Mouse (Mus musculus): ENCODE results near the gene Sema5a.

The Sema5a gene

GRCm38 (mm10) chr15:32459046-32459445, 214.4 kb downstream of the Sema5a start:
- DNase-seq: peak; percentile 41 to 71

DNA sequence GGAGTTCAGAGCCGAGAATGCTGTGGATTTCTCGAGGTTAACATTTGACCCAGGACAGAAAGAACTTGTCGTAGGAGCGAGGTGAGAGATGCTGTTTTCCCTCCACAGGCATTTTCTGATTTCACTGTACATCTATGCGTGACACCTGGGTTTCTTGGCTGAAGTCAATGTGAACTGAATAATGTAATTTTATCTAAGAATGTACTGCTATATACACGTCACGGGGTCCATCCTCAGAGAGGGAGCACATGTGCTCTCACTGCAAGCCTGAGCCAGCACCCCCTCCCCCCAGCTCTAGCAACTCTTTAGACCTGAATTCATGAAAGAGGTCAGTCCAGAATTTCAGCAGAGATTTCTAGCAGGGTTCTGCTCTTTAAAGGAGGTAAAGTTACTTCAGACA, 215.6 kb downstream of the Sema5a start:
- DNase-seq: no peak

DNA sequence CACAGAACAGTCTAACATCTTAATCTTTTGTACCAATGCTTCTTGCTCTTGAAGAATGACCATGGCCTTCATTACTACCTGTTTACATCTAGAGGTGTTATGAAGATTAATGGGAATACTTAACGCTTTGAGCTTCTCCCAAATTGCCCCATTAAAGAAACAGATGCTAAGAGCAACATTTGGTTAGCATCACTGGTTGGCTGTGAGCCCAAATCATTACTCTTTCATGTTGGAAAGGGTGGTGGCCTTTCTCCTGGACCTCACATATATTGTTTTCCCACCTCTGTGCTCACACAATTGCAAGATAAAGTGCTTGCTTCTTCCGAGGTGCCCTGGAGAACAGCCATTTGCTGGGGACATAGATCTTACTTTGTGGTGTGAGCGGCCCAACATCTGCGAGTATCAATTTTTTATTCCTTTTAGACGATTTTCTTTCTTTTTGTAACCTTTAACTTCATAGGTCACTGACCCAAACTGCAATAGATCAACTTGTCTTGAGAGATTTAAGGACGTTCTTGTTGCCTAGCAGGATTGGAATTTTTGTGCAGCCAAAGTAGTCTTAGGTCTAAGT, 227.0 kb downstream of the Sema5a start:
- no peak for DNase-seq

- no peak for DNase-seq
Observed at GRCm38 (mm10) chr15:32480747-32481146, 236.1 kb downstream of the Sema5a start.

DNA sequence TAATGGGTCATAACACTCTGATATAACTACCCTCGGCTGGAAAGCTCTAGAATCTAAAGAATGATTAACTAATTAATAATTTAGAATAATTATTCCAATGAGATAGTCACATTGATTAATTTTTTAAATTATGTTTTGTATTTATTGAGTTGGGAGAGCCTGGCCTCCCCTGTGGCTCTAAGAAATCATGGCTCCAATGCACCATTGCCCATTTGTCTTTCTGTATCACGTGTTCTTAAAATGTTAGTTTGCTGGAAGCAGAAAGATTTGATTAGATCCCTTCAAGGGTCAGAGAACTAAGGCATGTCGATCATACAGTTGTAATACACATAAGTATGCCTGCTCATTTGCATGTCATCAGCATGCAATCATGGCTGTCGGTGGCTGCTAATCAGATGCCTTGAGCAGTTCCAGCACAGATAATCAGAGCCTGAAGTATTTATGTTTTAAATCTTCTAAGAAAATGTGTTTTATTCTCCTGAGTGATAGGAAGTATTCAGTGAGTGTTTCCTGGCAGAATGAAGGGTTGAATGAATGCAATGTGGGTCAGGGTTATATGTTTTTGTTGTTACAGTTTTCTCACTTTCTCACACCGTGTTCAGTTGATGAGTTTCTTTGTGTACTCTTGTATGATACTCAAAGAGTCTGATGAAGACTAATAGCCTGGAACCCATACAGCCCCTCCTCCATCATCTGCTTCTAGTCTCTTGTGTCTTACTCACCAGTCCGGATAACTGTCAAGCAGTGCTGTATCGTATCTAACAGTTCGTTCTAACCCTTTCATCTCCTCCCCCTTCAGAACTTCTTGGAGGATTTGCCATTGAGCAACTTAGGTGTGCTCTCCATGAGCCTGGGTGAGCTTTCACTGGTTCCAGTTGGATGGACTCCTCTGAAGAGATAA, 240.7 kb downstream of the Sema5a start:
- DNase-seq: no peak

- DNase-seq: no peak
Observed at GRCm38 (mm10) chr15:32487968-32488367, 243.4 kb downstream of the Sema5a start.

DNA sequence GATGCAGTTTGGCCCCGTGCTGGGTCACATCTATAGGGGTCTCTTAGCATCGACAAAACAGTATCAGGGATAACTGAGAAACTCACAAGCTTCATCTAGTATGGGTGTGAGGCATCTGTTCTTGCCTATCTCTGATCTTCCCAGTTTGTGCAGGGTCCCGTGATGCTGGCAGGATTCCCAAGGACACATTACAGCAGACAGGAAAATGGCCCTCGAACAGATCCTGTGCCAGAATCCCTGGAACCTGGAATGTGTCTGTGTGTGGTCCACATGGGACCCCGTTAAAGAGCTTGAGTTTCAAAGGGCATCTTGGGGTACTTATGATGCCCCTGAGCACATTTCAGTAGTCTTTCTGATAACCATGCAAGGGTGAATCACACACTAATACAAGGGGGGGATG, 249.6 kb downstream of the Sema5a start:
- peak; percentile 18 to 21 for DNase-seq

DNA sequence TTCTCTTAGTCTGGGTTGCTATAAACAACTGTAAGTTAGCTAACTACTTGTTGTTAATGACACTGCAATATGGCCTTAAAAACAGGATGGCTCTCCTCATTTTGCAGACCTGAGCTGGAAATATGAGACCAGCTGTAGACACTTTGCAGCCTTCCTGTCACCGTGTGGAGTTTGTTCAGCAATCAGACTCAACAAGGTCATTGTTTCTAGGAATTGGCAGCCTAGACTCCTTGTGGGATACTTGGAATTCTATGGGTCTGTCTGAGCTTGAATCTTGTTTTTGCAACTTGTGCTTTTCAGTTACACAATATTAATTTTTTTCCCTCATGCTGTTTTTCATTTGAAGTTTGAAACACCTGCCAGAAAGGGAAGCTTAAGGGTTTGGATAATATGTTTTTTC, 250.3 kb downstream of the Sema5a start:
- DNase-seq: no peak

DNA sequence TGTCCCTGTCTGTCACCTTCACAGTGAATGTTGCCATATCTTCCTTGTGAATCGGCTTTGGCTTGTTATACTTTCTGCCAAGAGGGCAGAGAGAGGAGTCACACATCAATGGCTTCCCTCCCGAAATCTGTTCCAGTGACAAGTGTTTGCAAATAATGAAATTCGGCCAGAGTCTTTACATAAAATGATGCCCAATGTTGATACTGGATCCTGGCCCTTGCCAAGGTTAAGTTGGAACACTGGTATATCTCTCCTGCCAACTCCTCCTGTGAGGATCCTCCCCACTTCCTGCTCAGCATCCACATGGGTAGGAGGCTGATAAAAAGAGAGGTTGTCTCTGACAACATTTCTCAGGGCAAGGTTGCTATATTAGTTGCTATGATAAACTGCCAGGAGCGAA, 252.3 kb downstream of the Sema5a start:
- DNase-seq: peak; percentile 62 to 88

- DNase-seq: no peak
Observed at GRCm38 (mm10) chr15:32505941-32506340, 261.3 kb downstream of the Sema5a start.

DNA sequence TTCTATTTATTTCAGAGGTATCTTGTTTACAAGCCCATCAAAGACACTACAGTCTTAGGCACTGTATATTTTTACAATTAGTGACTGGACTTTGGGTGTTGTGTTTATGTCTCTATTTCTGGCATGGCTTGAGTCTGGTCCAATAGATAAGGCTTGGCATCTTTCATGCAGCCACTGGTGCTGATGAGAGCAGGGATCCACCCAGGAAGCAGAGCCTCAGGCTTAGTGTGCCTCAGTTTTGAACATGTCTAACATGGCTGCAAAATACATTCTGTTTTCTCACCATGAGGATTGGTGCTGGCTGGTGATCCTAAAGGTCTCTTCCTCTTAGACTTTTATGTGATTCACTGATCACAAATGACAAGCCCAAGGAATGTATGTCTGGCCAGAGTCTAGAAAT, 263.7 kb downstream of the Sema5a start:
- no peak for DNase-seq

GRCm38 (mm10) chr15:32514877-32515276, 270.3 kb downstream of the Sema5a start:
- DNase-seq: no peak

GRCm38 (mm10) chr15:32517954-32518353, 273.3 kb downstream of the Sema5a start:
- no peak for DNase-seq

DNA sequence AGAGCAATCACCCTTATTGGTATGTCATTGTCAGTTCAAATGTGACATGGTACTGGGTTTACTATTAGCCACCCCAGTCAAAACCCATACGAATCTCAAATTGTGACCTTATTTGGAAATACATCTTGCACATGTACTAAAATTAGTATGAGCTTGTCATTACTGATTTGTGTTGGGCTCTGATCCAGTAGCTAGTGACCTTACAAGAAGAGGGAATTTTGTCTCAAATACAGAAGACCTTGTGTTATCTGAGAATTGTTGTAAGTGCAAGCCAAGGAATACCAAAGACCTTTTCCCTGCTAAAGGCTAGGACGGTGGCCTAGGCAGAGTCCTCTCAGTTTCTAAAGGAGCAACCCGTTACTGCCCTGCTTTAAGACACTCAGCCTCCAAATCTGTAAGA, 287.9 kb downstream of the Sema5a start:
- peak in 1 of 2 experiments; percentile 20 for DNase-seq

DNA sequence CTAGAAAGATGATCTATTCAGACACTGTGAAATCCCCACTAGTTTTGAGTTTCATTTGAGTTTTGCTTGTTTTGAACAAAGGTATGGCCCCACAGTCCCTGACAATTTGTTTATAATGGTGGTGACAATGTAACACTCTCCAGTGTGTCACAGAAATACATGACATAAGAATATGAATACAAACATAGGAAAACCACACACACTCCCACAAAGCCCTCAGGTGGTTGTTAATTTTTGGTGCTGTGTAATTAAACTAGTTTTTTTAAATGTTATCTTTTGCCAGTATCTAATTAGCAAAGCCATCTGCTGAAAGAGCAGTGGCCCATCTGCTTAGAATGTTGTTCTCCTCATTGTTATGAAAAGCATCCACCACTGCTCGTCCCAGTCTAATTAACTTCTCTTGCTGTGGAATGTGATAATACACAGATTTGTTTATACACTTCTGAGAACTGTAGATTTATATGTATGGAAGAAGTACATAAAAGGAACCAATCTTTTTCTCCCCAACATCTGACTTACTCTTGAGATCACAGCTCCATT, 289.0 kb downstream of the Sema5a start:
- no peak for DNase-seq

- DNase-seq: no peak
Observed at GRCm38 (mm10) chr15:32536755-32537503, 292.3 kb downstream of the Sema5a start.

DNA sequence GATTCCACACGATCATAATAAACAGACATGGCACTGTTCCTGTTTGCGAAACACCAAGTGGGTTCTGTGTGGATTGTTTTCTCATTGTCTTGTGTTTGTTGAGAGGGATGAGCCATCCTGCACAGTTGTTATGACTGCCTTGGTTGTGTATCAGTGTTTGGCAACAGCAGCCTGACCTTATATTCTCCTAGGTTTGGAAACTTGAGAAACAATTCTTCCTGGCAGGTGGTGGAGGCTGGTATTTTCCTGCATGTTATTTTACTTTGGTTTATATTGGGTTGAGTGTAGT, 292.8 kb downstream of the Sema5a start:
- no peak for DNase-seq

GRCm38 (mm10) chr15:32538092-32538491, 293.5 kb downstream of the Sema5a start:
- no peak for DNase-seq

DNA sequence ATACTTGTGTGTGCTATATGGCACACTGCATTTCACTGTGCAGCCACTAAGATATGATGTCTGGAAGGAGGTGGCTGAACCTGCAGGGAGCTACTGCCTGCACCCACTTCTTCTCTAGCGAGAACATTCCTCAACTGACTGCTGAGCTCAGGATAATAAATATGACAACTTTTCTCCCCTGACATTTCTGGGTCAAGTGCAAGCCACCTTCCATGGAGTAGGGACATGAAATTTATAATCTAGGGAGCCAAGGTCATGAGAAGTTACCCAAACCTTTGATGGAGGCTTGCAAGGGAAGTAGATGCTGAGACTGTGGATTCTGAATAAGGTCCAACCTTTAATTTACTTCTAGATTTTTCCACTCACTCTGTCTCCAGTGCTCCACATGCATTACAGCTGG, 298.1 kb downstream of the Sema5a start:
- DNase-seq: no peak

DNA sequence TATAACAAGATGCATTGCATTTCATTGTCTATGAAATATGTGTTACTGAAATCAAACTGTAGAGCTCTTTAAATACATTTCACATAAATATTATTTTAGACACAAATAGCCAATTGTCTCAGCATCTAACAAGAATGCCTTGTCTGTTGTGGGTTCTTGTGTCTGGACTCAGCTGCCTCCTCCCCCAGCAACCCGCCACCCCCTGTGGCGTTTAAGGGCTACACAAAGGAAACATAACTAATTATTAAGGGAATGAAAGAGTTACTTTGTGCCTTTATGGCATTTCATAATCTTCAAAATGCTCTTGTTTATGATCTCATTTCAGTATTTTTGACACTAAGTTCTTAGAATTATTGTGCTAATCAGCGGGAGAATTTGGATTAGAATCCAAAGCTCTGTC, 298.6 kb downstream of the Sema5a start:
- no peak for DNase-seq

DNA sequence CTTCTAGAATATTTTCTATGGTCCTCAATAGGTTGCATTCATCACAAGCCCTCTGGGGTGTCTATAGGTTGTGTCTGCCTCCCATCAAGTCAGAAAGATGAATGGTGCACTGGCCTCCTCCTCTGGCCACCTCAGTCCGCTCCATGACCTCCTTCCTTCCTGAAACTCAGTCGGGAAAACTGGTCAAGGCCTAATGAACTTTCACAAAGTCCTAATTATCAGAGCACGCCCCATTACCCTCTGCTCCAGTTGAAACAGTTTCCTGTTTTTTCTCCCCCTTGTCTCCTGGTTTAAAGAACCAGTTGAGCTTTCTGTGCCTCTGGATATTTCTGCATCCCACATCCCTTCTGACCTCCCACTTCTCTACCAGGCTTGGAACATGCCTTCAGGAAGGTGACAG, 300.8 kb downstream of the Sema5a start:
- DNase-seq: no peak

- no peak for DNase-seq
Observed at GRCm38 (mm10) chr15:32546746-32547145, 302.1 kb downstream of the Sema5a start.

GRCm38 (mm10) chr15:32558925-32559324, 314.3 kb downstream of the Sema5a start:
- DNase-seq: peak in 1 of 2 experiments; percentile 44

- DNase-seq: no peak
Observed at GRCm38 (mm10) chr15:32562600-32562999, 318.0 kb downstream of the Sema5a start.

Measured in cerebellum, postnatal 14 days (tissue).